Mouse (Mus musculus) left cerebral cortex, postnatal 25 days (tissue): Measurements from ENCODE around the gene Nasp. TPM values are rescaled to one million over a fixed set of nuclear protein-coding genes. Genes with fewer than 3 reads are reported as not detected.

Experiments
- DNase-seq, 2 experiments: peaks; one replicate each; pipeline ENCODE4 v3.0.0; 2022; ENCODE audit warnings: low spot score in 2 of 2, mixed read lengths in 1 of 2
- intact Hi-C: fragments of 180-260 bp; cut with DNase I; formaldehyde crosslinking; loops from one replicate; pipeline ENCODE4 v1.15.1; 2025
- total RNA-seq, 2 experiments: library from RNA; stranded (reverse); gene quantifications; 2 replicates each; pipeline ENCODE4 v1.2.3; 2021

Gene Nasp
- total RNA-seq, 2 experiments from 2014 or later: 32.3 to 36.8 TPM

DNA sequence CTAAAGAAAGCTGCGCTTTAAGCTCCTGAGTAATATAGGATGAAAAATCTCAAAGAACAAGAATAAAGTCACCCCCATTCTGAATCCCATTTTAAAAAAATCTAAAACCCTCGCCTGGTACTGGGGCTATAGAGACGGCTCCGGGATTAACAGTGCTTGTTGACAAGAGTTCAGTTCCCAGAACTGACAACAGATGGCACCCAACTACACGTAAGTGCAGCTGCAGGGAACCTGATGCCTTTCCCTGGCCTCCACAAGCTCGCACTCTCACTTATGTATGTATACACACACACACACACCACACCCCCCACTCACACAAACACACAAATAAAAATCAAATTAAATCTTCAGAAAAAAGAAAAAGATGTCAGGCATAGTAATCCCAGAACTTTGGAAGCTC lies 16.6 kb upstream of the Nasp start:
- intact Hi-C loops: no loop called here
- DNase-seq: peak; percentile 18 to 32

DNA sequence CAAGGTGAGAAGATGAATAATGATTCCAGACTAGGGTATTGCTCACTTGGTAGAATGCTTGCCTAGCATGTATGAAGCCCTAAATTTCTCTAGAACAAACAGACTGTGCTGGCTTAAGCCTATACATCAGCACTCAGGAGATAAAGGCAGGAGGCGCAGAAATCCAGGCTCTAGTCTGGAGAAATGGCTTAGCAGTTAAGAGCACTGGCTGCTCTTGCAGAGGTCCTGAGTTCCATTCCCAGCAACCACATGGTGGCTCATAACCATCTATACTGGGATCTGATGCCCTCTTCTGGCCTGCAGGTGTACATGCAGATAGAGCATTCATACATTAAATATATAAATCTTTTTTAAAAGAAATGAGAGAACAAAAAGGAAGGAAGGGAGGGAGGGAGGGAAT lies 14.3 kb upstream of the Nasp start:
- DNase-seq: no peak
- intact Hi-C loops: no loop called here

DNA sequence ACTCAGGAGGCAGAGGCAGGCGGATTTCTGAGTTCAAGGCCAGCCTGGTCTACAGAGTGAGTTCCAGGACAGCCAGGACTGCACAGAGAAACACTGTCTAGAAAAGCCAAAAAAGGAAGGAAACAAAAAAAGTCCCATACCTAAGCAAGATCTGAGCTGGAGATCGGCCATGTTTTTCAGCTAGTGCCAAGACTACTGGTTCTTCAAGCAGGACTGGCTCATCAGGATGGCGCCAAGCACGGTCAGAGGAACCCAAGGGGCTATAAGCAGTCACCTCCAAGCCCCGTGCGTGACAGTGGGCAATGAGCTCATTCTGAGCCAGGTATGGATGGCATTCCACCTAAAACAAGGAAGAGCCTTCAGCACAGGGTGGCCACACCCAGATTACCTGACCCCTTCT lies 11.1 kb upstream of the Nasp start:
- DNase-seq: no peak
- intact Hi-C loops: no loop called here

DNA sequence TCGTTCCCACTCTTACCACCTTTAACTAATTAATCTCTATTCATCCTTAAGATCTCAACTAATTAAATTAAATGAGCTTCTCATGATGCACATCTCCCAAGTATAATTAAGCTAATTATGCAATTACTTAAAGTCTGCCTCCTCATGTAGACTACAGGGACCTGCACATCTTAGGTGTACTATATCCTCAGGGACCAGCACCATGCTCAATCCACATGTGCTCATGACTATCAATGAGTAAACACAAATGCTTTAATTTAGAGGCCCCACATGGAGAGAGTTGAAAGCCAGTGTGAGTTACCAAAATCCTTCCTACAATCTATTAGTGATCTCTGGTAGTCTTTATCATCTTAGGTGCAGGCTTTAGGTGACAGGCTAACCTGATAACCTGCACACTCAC lies 7.5 kb upstream of the Nasp start:
- no peak for DNase-seq
- intact Hi-C loops: no loop called here

DNA sequence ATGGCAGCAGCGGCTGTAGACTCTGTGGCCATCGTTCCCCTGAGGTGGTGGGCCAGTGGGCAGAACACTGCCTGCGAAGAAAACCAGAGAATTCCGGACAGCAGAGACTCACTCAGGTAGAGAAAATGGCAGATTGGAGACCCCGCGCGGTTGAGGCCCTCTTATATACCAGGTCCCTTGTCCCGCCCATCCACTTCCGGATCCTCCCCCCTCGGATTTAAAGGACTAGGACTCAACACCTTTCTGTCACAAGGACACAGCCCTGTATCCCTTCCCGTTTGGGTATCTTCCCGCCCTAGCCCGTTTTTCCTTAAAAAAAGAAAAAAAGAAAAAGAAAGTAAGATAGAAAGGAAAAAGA lies 403 bp downstream of the Nasp start:
- intact Hi-C loops: loop anchor here (2.0 kb wide), 1 partner anchor 19 kb away; no protein-coding TSS in a partner anchor
- peak; percentile 88 to 93 for DNase-seq

DNA sequence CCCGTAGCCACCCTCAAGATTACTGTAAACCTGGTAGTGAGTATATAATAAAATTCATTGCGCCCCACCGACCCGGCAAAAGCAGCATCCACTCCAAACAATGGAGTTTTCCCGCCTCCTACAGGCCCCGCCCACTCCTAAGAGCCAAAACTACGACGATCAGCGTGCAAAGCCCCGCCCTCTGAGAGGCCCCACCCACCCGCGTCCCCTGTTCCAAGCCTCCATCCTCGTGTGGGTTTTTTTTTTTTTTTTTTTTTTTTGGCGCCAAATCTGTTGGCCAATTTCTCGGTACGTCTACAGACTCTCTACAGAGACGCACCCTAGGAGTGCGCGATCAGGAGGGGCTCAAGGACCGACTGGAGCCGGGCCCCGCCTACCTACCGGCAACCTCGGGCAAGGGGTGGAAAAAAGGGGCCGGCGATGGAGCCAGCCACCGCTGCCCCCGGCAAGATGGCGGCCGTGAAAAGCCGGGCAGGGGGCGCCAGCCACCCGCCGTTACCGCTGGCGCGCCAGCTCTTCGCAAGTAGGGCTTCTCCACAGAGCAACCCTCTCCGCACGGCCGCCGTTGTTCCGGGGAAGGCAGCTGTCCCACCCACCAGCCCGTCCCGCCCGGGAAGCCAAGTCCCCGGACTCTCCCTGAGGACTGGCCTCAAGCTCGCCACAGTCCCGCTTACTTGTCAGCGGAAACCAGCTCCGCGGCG lies 933 bp downstream of the Nasp start:
- intact Hi-C loops: loop anchor here (2.0 kb wide), 1 partner anchor 20 kb away; no protein-coding TSS in a partner anchor
- peak; percentile 32 to 57 for DNase-seq

DNA sequence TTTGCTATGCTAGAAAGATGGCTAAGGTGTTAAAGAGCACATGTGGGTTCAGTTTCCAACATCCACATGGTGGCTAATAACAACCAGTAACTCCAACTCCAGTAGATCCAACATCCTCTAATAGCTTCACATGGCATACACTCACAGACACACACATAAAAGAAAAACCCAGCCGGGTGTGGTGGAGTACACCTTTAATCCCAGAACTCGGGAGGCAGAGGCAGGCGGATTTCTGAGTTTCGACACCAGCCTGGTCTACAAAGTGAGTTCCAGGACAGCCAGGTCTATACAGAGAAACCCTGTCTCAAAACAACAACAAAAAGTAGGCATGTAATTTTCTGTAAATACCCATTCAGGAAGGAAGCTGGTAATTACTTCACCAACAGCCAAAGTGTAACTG lies 2.9 kb downstream of the Nasp start:
- DNase-seq: no peak
- intact Hi-C loops: no loop called here

DNA sequence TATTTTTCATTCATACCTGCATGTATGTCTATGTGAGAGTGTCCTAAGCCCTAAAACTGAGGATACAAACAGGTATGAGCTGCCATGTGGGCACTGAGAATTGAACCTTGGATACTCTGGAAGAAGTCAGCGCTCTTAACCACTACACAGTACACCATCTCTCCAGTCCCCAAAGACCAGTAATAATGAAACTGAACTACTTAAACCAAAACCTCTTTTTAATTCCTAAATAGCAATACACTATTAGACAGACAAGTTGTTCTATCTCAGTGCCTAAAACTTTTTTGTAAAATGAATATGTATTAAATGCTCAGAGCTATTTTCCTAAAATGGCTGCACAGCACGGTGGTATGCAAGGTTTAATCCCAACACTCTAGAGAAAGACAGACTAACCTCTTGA lies 12.5 kb downstream of the Nasp start:
- no peak for DNase-seq
- intact Hi-C loops: loop anchor here (10.0 kb wide), 1 partner anchor 450 kb away; the partner anchor contains the start of gene Tspan1

DNA sequence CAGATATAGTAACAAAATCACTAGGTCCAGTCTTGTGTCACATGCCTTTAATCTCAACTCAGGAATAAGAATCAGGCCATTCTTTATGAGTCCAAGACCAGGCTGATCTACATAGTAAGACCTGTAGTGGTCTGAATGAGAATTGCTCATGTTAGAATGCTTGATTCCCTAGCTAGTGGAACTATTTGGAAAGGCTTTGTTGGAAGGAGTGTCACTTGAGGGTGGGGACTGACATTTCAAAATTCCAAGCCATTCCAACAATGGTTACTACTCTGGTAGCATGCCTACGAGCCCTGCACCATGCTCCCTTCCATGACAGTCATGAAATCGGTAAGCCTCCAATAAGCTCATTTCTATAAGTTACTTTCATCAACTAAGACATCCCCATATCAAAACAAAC lies 15.1 kb downstream of the Nasp start:
- intact Hi-C loops: loop anchor here (10.0 kb wide), 1 partner anchor 448 kb away; the partner anchor contains the start of gene Tspan1
- DNase-seq: no peak

DNA sequence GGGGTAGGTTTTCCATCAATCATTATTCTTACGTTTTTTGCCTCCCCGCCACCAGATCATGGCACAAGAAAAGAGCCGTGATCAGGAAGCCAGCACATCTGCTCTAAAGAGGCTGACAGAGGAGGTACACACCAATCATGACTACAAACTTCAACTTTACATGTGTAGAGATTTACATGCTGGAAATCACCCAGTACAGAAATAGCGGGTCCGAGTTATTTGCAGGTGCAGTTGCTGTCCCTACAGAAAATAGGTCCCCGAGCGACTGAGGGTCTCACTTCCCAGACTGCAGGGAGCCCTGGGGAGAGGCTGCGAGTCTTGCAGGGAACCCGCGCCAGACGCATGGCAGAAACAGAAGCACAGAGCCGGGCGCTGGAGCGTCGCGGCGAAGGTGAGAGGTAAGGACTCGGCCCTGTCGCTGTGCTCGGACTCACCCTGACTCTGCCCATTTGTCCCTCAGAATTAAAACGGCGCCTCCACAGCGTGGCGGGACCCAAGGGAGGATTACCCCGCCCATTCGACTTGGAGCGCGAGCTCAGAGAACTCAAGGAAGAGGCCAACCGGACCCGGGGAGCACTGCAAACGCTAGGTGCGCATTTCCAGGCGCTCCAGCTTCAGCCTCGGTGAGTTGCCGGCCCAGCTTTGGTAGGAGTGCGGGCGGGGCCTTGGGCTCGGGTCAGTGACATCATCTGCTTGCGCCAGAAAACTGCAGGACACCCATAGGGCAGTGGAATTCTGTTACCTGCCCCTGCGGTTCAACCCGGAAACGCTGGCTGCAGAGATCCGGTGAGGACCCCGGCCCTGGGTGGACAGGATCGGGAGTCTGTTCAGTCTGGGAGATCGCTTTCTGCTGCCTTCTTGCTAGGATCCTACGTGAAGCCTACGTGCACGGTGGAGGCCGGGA lies 30.5 kb downstream of the Nasp start:
- peak; percentile 89 to 96 for DNase-seq
- intact Hi-C loops: no loop called here

DNA sequence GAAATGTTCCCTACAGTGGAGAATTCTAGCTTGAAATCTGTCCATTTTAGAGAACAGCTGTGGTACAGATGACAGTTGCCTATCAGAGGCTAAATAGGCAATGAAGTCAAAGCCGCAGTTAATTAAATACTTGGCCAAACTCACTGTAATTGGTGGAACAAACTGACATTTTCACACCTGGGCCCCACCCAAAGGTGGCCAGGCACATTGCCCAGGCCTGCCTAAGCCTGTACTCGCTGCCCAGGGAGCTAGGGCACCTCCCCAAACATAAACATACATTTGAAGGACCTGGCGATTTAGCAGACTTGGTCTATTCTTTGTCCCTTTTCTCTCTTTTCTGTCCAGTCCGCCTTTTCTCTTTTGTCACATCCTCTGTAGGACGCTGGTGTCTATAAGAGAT lies 31.4 kb downstream of the Nasp start, which contains the start of gene Ccdc17:
Ccdc17 (plus strand) TSS at position 276 of the 400 bp plus-strand sequence.
- DNase-seq: no peak
- intact Hi-C loops: no loop called here

DNA sequence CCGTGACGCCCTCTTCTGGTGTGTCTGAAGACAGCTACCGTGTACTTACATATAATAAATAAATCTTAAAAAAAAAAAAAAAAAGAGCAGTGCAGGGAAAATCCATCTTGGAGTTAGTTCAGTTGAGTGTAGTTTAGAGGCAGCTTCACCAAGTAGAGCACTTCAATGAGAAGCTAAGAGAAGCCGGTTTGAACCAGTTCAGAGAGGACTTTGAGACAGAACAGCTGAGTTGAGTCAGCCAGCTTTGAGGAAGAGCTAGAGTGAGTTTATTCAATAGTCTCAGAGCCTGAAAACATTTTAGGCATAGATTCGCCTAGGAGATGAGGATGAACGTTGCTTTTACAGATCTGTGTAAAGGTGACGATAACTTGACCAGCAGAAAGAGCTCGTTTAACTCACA lies 31.9 kb downstream of the Nasp start:
- DNase-seq: no peak
- intact Hi-C loops: no loop called here

DNA sequence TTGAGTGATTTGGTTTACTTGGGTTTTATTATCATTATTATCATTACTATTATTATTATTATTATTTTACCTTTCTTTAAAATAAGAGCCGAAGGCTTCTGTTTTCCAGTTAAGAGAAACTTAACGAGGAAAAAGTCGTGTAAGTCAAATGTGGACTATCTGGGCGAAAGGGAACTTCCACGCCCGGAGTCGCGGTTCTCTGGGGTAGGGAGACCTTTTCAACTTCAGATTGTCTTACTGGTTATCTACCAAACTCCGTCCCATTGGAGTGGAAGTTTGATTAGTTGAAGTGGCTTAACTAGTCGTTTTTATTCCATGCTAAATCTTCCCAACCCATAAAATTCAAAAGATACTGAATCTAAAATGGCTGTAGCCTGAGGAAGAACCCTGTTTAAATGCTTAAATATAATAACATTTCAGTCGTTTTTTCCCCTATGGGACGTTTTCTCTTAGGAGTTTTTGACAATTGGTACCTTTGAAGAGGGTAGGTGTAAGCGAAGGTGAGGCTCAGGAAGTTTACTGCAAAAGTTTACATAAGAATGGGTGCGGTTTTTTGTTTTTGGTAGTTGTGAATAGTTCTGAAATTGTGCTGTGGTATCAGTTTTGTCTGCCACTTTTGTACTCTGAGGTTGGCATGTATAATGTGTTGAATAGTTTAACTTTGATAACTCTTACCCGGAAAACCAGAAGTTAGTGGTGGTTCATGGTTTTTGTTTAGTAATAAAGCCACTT lies 69.4 kb downstream of the Nasp start:
- DNase-seq: no peak
- intact Hi-C loops: loop anchor here (5.0 to 10.0 kb wide), 2 partner anchors 336 to 394 kb away; partner anchors contain the start of genes Pik3r3 and Tspan1

DNA sequence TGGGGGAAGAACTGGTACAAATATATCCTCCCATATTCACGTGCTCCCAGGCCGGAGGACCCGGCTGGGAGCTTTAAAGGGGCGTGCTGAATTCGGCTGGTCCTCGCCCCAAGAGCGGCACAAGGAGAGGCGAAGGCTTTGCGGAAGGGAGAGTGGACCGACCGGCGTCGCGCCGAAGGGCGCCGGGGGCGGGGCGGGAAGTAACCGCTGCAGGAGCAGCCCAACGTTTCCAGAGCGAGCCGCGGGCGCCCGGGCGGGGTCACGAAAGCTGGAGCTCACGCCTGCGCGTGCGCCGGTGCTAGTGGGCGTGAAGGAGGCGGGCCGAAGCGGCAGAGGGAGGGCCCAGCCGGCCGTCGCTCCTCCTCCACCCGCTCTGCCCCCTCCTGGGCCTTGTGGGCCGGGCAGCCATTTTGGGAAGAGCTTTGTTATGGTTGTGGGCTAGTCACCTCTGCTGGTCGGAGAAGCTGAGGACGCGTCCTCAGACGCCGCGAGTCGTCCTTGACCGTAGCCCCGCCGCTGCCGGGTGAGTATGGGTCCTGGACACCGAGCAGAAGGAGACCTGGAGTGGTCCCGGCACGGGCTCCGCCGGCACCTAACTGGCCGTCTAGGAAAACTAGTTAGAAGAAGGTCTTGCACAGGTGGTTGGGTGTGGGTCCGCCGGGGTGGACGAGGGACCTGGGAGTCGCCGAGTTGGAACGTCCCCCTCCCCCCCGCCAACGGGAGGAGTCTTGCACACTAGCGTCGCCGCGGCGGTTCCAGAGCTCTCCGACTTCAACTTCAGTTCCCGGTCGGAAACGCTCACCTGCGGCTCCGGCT lies 70.2 kb downstream of the Nasp start, which contains the start of gene Gpbp1l1:
Gpbp1l1 (plus strand) TSS at position 353 of the 816 bp plus-strand sequence.
- DNase-seq: peak; percentile 97 to 98
- intact Hi-C loops: loop anchor here (1.0 to 10.0 kb wide), 3 partner anchors 128 to 393 kb away; partner anchors contain the start of genes Pik3r3, Prdx1 and Tspan1

DNA sequence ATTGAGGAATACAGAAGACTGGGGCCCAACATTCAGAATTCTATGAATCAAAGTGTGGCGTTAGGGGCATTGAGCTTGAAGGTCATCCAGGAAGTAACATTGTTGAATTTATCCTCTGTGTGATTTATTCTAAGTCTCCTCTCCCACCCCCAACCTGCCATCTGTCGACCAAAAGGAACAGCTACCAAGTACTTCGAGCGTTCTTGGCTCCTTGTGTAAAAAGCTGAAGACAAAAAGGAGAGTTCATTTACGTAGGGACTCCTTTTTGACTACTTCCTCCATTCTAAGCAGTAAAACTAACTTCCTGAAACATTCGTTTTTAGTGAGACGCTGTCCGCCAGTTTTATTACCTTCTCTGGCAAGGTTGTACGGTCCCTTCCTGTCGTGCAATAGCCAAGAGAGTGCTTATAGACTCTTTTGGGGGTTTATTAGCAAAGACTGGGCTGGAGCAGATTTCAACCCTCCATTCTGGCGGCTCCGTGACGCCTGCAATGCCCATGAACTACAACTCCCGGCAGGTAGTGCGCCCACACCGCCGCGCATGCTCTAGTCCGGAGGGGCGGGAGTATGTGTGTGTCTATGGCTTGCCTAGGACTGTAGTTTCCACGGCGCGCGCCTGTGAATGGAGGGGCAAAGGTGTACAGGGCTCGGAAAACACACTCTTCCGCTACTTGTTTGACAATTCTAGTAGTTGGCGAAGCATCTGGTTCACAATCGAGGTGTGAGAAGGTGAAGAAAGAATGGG lies 71.0 kb downstream of the Nasp start:
- peak; percentile 96 to 97 for DNase-seq
- intact Hi-C loops: loop anchor here (1.0 to 10.0 kb wide), 3 partner anchors 129 to 392 kb away; partner anchors contain the start of genes Pik3r3, Prdx1 and Tspan1

DNA sequence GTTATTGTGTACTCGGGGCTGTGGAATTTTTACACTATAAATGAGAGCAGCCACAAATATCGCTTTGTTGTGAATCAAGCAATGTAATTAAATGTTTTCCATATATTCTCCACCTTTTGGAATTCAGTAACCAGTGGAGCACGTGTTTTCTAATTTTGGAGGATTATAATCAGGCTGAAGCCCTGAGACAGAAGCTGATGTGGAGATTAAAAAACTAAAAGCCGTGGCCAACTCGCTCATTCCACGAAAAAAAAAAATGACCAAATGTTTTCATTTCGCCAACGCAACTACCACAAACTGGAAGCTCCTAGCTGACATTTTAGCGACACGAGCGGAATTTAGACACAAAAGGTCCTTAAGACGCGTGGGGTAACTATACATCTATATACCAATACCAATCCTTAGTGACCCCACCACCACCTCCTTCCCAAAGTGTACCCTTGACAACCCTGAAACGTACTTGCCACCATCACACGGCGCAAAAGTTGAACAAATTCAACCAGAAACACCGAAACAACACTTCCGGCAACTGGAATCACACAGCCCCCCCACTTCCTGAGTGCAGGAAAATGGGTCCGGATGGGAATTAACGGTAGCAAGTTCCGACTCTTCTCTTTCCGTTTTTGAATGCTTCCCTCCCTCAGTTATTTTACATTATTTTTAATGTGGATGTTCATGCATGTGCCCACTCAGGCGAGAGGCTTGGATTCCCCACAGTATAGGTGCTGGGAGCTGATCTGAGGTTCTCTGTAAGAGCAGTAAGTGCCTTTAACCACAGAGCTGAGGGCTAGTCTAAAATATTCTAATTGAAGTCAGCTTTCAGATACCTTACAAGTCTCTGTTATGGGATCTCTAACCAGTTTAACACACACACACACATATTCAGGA lies 72.1 kb downstream of the Nasp start, which contains the start of gene Tmem69:
Tmem69 (minus strand) TSS at position 524 of the 888 bp plus-strand sequence.
- intact Hi-C loops: loop anchor here (5.0 to 10.0 kb wide), 2 partner anchors 333 to 391 kb away; partner anchors contain the start of genes Pik3r3 and Tspan1
- peak; percentile 78 to 88 for DNase-seq

DNA sequence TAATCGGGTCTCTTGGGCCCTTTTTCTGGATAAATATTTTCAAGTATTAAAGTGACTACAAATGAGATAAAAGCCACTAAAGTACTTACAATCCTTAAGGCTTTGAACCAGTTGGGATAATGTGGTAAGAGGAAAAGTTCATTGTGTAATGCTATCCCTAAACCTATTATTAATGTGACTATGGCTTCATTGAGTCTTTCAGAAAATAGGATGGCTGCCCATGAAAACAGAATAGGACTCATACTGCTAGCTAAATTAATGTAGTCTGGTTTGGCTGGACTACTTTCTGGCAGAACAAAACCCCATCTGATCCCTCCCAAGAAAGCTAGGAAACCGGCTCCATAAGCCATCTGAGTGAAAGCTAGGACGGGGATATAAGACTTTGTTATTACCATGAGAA lies 74.7 kb downstream of the Nasp start:
- intact Hi-C loops: loop anchor here (10.0 kb wide), 1 partner anchor 388 kb away; the partner anchor contains the start of gene Tspan1
- DNase-seq: no peak
